Mouse (Mus musculus) intestine, embryonic 14.5 days (tissue): ENCODE results near the gene Rtn2. TPM values are rescaled to one million over a fixed set of nuclear protein-coding genes. Genes with fewer than 3 reads are reported as not detected.

Source experiments
- ATAC-seq: fragments of 200-750 bp; cut with Nextera tagmentation; replicated peaks from 2 replicates; pipeline ENCODE4 v1.8.0; 2017; ENCODE audit warnings: low read depth, moderate number of reproducible peaks, moderate TSS enrichment, moderate library complexity; ENCODE audit not compliant: low FRiP score, low TSS enrichment
- DNase-seq: peaks from one replicate; pipeline ENCODE4 v3.0.0-alpha.2; 2018; ENCODE audit warnings: low spot score
- H3K27ac ChIP-seq: fragments of 300-500 bp; sonication (generic); 2 replicates; pipeline ENCODE4 v1.5.1; 2014; ENCODE audit warnings: low read depth, mild to moderate bottlenecking, control low read depth
- H3K27me3 ChIP-seq: fragments of 300-500 bp; sonication (generic); replicated peaks from 2 replicates; pipeline ENCODE4 v1.6.1; 2014; ENCODE audit warnings: low read length, control low read depth; ENCODE audit not compliant: control insufficient read depth, insufficient read depth
- H3K36me3 ChIP-seq: fragments of 300-500 bp; sonication (generic); 2 replicates; pipeline ENCODE4 v1.6.1; 2014; ENCODE audit warnings: low read length, control low read depth; ENCODE audit not compliant: control insufficient read depth, insufficient read depth
- H3K4me1 ChIP-seq: fragments of 300-500 bp; sonication (generic); replicated peaks from 2 replicates; pipeline ENCODE4 v1.6.1; 2014; ENCODE audit warnings: low read length, control low read depth, mixed read lengths; ENCODE audit not compliant: control insufficient read depth, insufficient read depth
- H3K4me2 ChIP-seq: fragments of 300-500 bp; sonication (generic); 2 replicates; pipeline ENCODE4 v1.6.1; 2014; ENCODE audit warnings: low read length
- H3K4me3 ChIP-seq: fragments of 300-500 bp; sonication (generic); 2 replicates; pipeline ENCODE4 v1.5.1; 2014; ENCODE audit warnings: low read depth, low read length, control low read depth, mixed read lengths
- H3K9ac ChIP-seq: fragments of 300-500 bp; sonication (generic); 2 replicates; pipeline ENCODE4 v1.6.1; 2014; ENCODE audit warnings: mild to moderate bottlenecking, low read length
- H3K9me3 ChIP-seq: fragments of 300-500 bp; sonication (generic); 2 replicates; pipeline ENCODE4 v1.6.1; 2016; ENCODE audit warnings: low read length, control low read depth; ENCODE audit not compliant: control insufficient read depth
- WGBS: fragments of 180-500 bp; shearing (Covaris S2); extraction: QIAGEN DNeasy Blood & Tissue Kit; methylation state at CpG from one replicate; pipeline ENCODE4 v1.1.7; 2014; 5-methylcytosine and 5-hydroxymethylcytosine counted together
- polyA plus RNA-seq: library from polyadenylated mRNA; unstranded; fragments of >200 nt; fragmentation: Nextera tagmentation; extraction: Ambion mirVana; gene quantifications from 2 replicates; pipeline ENCODE4 v1.2.1, GENCODE M21; 2014

Rtn2 gene
- polyA plus RNA-seq, 1 experiment from 2014 or later, result 12.2 TPM

GRCm38 (mm10) chr7:19243858-19244257 is 38.6 kb upstream of the Rtn2 start:
- Histone ChIP-seq H3K4me3 (no peak overlapping the region), H3K27ac (no peak overlapping the region), H3K36me3 (peaks cover 26% of the 10 kb centered on the region), H3K9ac (no peak overlapping the region), H3K4me2 (no peak overlapping the region), H3K9me3 (no peaks in the 10 kb centered on the region), H3K27me3 (no peaks in the 10 kb centered on the region), H3K4me1 (0 out of 2 replicates have a peak, but pooled peaks cover 5% of the 10 kb centered on the region)
- WGBS, result 74% methylated on average over 5 of the region's 5 CpGs
- no peak for DNase-seq
- ATAC-seq, result no peak

DNA sequence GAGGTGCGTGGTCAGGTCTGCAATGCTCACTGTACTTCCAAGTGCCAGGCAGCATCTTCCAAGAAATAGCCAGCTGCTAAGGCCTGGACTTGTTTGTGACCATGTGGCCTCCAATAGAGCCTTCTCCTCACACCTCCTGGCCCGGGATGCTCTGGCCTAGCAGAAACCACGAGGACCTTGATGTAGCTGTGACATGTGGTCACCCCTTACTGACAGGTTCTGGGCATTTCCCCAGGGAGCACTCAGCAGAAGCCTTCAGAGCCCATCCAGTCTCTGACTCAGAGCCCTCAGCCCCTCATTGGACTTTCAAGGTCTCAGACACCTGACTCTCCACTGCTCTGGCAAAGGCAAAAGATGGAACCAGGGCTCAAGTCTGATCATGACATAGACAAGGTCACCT is 37.3 kb upstream of the Rtn2 start:
- WGBS, result 88% methylated on average over 3 of the region's 3 CpGs
- Histone ChIP-seq H3K9me3 (no peaks in the 10 kb centered on the region), H3K27me3 (no peaks in the 10 kb centered on the region), H3K4me3 (no peak overlapping the region), H3K4me1 (no peaks in the 10 kb centered on the region), H3K4me2 (no peak overlapping the region), H3K36me3 (peaks cover 26% of the 10 kb centered on the region), H3K27ac (no peak overlapping the region), H3K9ac (no peak overlapping the region)
- DNase-seq, result no peak
- no peak for ATAC-seq

GRCm38 (mm10) chr7:19246855-19247254 is 35.6 kb upstream of the Rtn2 start:
- H3K27ac ChIP-seq, result no peak overlapping the region
- H3K9me3 ChIP-seq, result no peaks in the 10 kb centered on the region
- no peak for DNase-seq
- H3K36me3 ChIP-seq, result peaks cover 26% of the 10 kb centered on the region
- no peak overlapping the region for H3K9ac ChIP-seq
- H3K27me3 ChIP-seq, result no peaks in the 10 kb centered on the region
- no peak for ATAC-seq
- H3K4me1 ChIP-seq, result no peaks in the 10 kb centered on the region
- WGBS, result 85% methylated on average over 1 of the region's 1 CpGs
- no peak overlapping the region for H3K4me2 ChIP-seq
- H3K4me3 ChIP-seq, result no peak overlapping the region

GRCm38 (mm10) chr7:19247511-19247910 is 34.9 kb upstream of the Rtn2 start:
- Histone ChIP-seq H3K27me3 (no peaks in the 10 kb centered on the region), H3K4me2 (no peak overlapping the region), H3K9me3 (no peaks in the 10 kb centered on the region), H3K9ac (no peak overlapping the region), H3K4me1 (no peaks in the 10 kb centered on the region), H3K4me3 (no peak overlapping the region), H3K27ac (no peak overlapping the region), H3K36me3 (peaks cover 26% of the 10 kb centered on the region)
- ATAC-seq (no peak), DNase-seq (no peak)
- WGBS, result 91% methylated on average over 2 of the region's 2 CpGs

DNA sequence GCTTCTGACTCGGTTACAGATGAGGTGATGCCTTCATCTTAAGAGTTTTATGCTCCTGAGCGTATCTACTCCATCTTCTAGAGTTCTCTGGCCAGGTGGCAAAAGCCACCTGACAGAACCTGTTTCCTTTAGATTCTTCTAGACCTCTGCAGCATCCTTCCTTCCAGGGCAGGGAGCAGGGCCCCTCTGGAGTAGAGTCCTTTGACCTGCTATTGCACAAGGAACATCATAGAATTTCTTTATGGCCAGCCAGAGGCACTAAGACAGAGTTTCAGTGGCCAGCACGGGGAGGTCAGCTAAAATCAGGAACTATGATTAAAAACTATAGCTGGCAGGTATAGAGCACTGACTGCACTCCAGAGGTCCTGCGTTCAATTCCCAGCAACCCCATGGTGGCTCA is 30.3 kb upstream of the Rtn2 start:
- Histone ChIP-seq H3K9me3 (no peaks in the 10 kb centered on the region), H3K9ac (no peak overlapping the region), H3K4me3 (no peak overlapping the region), H3K4me2 (no peak overlapping the region), H3K27me3 (no peaks in the 10 kb centered on the region), H3K4me1 (no peaks in the 10 kb centered on the region), H3K36me3 (peaks cover 26% of the 10 kb centered on the region), H3K27ac (no peak overlapping the region)
- 80% methylated on average over 4 of the region's 4 CpGs for WGBS
- no peak for DNase-seq
- no peak for ATAC-seq

- Histone ChIP-seq H3K27me3 (no peaks in the 10 kb centered on the region), H3K9me3 (no peaks in the 10 kb centered on the region), H3K27ac (no peak overlapping the region), H3K4me1 (no peaks in the 10 kb centered on the region), H3K4me3 (no peak overlapping the region), H3K4me2 (no peak overlapping the region), H3K36me3 (peaks cover 33% of the 10 kb centered on the region), H3K9ac (no peak overlapping the region)
- no peak for ATAC-seq
- WGBS, result 75% methylated on average over 5 of the region's 5 CpGs
- no peak for DNase-seq
Observed at GRCm38 (mm10) chr7:19253437-19253836, 29.0 kb upstream of the Rtn2 start.

DNA sequence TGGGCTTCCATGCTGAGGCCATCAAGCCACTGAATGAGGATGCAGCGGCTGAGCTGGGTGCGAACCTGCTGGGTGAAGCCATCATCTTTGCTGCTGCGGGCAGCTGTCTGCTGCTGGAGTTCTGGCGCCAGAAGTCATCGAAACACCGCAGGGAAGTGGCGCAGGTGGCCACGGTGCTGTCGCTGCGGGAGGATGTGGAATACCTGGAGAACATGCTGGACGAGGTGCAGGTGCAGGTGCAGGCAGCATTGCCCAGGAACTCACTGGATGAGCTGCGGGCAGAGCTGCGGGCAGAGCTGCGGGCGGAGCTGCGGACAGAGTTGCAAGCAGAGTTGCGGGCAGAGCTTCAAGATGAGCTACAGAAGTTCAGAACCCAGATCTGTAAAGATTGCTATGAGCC is 27.0 kb upstream of the Rtn2 start:
- no peaks in the 10 kb centered on the region for H3K27me3 ChIP-seq
- 89% methylated on average over 17 of the region's 17 CpGs for WGBS
- H3K9me3 ChIP-seq, result no peaks in the 10 kb centered on the region
- DNase-seq, result no peak
- no peak overlapping the region for H3K4me3 ChIP-seq
- no peaks in the 10 kb centered on the region for H3K4me1 ChIP-seq
- H3K4me2 ChIP-seq, result no peak overlapping the region
- ATAC-seq, result no peak
- peaks cover 52% of the 10 kb centered on the region for H3K36me3 ChIP-seq
- no peak overlapping the region for H3K9ac ChIP-seq
- H3K27ac ChIP-seq, result no peak overlapping the region

DNA sequence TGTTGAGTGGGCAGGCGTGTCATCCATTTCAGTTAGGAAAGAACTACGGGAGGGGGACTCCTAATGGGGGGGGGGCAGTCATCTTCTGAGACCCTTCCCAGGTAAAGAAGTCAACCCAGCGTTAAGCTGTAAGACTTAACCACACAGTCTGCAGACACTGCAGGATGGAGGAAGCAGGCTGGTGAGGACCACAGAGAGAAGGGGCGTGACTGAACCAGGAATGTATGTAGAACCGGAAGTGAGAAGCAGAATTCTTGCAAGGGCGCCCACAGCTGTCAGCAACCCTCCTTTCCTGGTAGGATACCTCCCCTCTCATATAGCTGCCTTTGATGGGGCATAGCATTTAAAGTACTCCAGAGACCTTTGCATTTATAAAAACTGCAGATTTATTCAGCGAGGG is 25.9 kb upstream of the Rtn2 start:
- no peak overlapping the region for H3K27ac ChIP-seq
- ATAC-seq (no peak), DNase-seq (no peak)
- H3K27me3 ChIP-seq, result no peaks in the 10 kb centered on the region
- H3K4me3 ChIP-seq, result no peak overlapping the region
- H3K9ac ChIP-seq, result no peak overlapping the region
- H3K4me2 ChIP-seq, result no peak overlapping the region
- no peaks in the 10 kb centered on the region for H3K4me1 ChIP-seq
- WGBS, result 83% methylated on average over 7 of the region's 7 CpGs
- H3K9me3 ChIP-seq, result no peaks in the 10 kb centered on the region
- H3K36me3 ChIP-seq, result peaks cover 64% of the 10 kb centered on the region

GRCm38 (mm10) chr7:19257390-19258022 is 24.9 kb upstream of the Rtn2 start:
- peak; percentile 74 for DNase-seq
- 40% methylated on average over 11 of the region's 11 CpGs for WGBS
- H3K9me3 ChIP-seq, result no peaks in the 10 kb centered on the region
- H3K27ac ChIP-seq, result no peak overlapping the region
- H3K4me2 ChIP-seq, result no peak overlapping the region
- peaks cover 73% of the 10 kb centered on the region for H3K36me3 ChIP-seq
- no peak overlapping the region for H3K4me3 ChIP-seq
- ATAC-seq, result peak; percentile 59
- no peaks in the 10 kb centered on the region for H3K27me3 ChIP-seq
- no peaks in the 10 kb centered on the region for H3K4me1 ChIP-seq
- no peak overlapping the region for H3K9ac ChIP-seq
